Mouse (Mus musculus) stomach, postnatal 0 days (tissue): ENCODE measurements around the gene Higd1b.

Experiments
- CTCF ChIP-seq: IDR thresholded peaks from 2 replicates; pipeline ENCODE4 v1.5.1; 2016; ENCODE audit warnings: antibody characterized with exemption, low read depth, mild to moderate bottlenecking, moderate library complexity
- EP300 ChIP-seq: optimal IDR thresholded peaks from 2 replicates; pipeline ENCODE3; 2016; ENCODE audit warnings: antibody characterized with exemption

GRCm38 (mm10) chr11:102803453-102803852, 32.2 kb upstream of the Higd1b start:
- TF ChIP-seq EP300 (no peak), CTCF (no peak)
